Mouse (Mus musculus) midbrain, embryonic 14.5 days (tissue): ENCODE measurements at regions not wholly inside any gene's neighbourhood (a gene's known extent, or its start where the extent isn't known, plus 50 kb on each side); places are given as distances from the start of the nearest gene placed in this dataset.
A peak's percentile ranks its signal among the peaks of the same experiment; 100 is the strongest.

ENCODE experiments used
- ATAC-seq: fragments of 200-750 bp; cut with Nextera tagmentation; 2 replicates; pipeline ENCODE4 v1.8.0; 2017; ENCODE audit warnings: moderate number of reproducible peaks, moderate library complexity; ENCODE audit not compliant: low FRiP score, low TSS enrichment
- DNase-seq: peaks from one replicate; pipeline ENCODE4 v3.0.0-alpha.2; 2015
- H3K27ac ChIP-seq: fragments of 300-500 bp; sonication (generic); replicated peaks from 2 replicates; pipeline ENCODE4 v1.5.1; 2014; ENCODE audit warnings: mild to moderate bottlenecking, low read depth, low read length, moderate library complexity
- H3K27me3 ChIP-seq: fragments of 300-500 bp; sonication (generic); 2 replicates; pipeline ENCODE4 v1.6.1; 2014; ENCODE audit warnings: low read length, control low read depth, mixed read lengths; ENCODE audit not compliant: control insufficient read depth, insufficient read depth
- H3K36me3 ChIP-seq: fragments of 300-500 bp; sonication (generic); 2 replicates; pipeline ENCODE4 v1.6.1; 2014; ENCODE audit warnings: low read length, control low read depth; ENCODE audit not compliant: control insufficient read depth, insufficient read depth
- H3K4me1 ChIP-seq: fragments of 300-500 bp; sonication (generic); 2 replicates; pipeline ENCODE4 v1.6.1; 2014; ENCODE audit warnings: mild to moderate bottlenecking, antibody characterized with exemption, low read length, control low read depth; ENCODE audit not compliant: control insufficient read depth, insufficient read depth
- H3K4me2 ChIP-seq: fragments of 300-500 bp; sonication (generic); 2 replicates; pipeline ENCODE4 v1.6.1; 2014; ENCODE audit warnings: mild to moderate bottlenecking, low read length, moderate library complexity
- H3K4me3 ChIP-seq: fragments of 300-500 bp; sonication (generic); replicated peaks from 2 replicates; pipeline ENCODE4 v1.5.1; 2014; ENCODE audit warnings: low read depth, low read length
- H3K9ac ChIP-seq: fragments of 300-500 bp; sonication (generic); replicated peaks from 2 replicates; pipeline ENCODE4 v1.6.1; 2014; ENCODE audit warnings: mild to moderate bottlenecking, low read length, moderate library complexity
- H3K9me3 ChIP-seq: fragments of 300-500 bp; sonication (generic); 2 replicates; pipeline ENCODE4 v1.6.1; 2016; ENCODE audit warnings: low read length, control low read depth, mixed read lengths; ENCODE audit not compliant: control insufficient read depth
- WGBS: fragments of 180-500 bp; shearing (Covaris S2); extraction: QIAGEN DNeasy Blood & Tissue Kit; methylation state at CpG from one replicate; pipeline ENCODE4 v1.1.7; 2014; 5-methylcytosine and 5-hydroxymethylcytosine counted together

DNA sequence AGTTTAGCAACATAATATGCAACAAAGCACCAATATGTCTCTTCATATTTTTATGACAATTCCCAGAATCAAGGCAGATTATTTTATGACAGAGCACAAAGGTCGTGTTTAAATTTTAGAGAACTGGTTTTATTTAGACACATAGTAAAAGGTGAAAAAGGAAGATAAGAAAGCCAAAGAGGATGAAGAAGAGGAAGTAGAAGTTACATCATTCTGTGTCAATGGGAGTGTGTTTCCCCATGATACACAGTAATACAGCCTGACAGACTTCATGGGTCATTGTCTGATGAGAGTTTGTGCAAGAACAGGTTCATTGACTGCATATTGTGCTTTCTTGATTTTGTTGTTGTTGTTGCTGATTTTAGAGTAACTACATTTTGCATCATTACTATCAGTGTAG, 1053.7 kb upstream of the Adgrl3 start:
- H3K4me1 ChIP-seq: no peaks in the 10 kb centered on the region
- no peak overlapping the region for H3K4me3 ChIP-seq
- no peaks in the 10 kb centered on the region for H3K9me3 ChIP-seq
- H3K36me3 ChIP-seq: no peaks in the 10 kb centered on the region
- no peaks in the 10 kb centered on the region for H3K27me3 ChIP-seq
- DNase-seq (no peak), ATAC-seq (no peak)
- no peak overlapping the region for H3K9ac ChIP-seq
- H3K27ac ChIP-seq: no peak overlapping the region
- H3K4me2 ChIP-seq: no peak overlapping the region
- 77% methylated on average over 1 of the region's 1 CpGs for WGBS

DNA sequence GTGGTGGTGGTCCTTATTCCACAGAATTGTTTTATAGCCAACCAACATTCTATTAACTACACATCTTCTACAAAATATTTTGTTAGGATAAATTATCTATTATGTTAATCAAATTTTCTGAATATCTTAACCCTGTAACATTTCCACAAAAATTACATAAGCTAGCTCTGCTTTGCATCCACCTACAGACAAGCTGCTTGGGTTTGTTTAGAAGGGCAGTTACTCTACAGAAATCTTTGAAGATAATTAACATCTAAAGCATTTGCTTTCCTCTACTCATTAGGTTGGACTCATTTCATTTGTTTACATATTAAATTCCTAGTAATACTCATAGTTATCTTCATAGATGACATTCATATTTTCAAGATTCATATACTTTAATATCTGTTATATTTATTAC, 1014.5 kb upstream of the Adgrl3 start:
- H3K9ac ChIP-seq: no peak overlapping the region
- DNase-seq: no peak
- no peaks in the 10 kb centered on the region for H3K4me1 ChIP-seq
- ATAC-seq: no peak
- no peaks in the 10 kb centered on the region for H3K27me3 ChIP-seq
- no peak overlapping the region for H3K27ac ChIP-seq
- H3K36me3 ChIP-seq: no peaks in the 10 kb centered on the region
- H3K4me3 ChIP-seq: no peak overlapping the region
- H3K9me3 ChIP-seq: no peaks in the 10 kb centered on the region
- H3K4me2 ChIP-seq: no peak overlapping the region

DNA sequence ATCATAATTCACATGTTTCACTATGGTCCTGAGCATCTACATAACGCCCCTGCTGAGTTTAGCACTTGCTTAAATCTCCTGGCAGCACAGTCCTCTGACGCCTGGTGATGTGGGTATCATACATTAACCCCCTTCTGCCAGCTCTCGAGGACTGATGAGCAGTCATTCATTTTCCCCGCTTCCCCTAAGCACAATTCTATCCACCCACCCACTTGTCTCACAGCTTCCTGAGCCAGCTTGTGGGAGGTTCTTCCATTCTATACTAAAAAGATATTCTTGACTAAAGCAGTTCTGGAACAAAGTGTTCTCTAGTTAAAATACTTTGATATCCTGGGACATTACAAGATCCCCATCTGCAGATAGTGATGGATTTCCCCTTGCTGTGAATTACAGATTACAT, 981.1 kb upstream of the Adgrl3 start:
- Histone ChIP-seq H3K36me3 (no peaks in the 10 kb centered on the region), H3K27me3 (no peaks in the 10 kb centered on the region), H3K27ac (no peak overlapping the region), H3K4me1 (no peaks in the 10 kb centered on the region), H3K4me2 (no peak overlapping the region), H3K9ac (no peak overlapping the region), H3K9me3 (no peaks in the 10 kb centered on the region), H3K4me3 (no peak overlapping the region)
- no peak for ATAC-seq
- WGBS: 86% methylated on average over 4 of the region's 4 CpGs
- DNase-seq: no peak

DNA sequence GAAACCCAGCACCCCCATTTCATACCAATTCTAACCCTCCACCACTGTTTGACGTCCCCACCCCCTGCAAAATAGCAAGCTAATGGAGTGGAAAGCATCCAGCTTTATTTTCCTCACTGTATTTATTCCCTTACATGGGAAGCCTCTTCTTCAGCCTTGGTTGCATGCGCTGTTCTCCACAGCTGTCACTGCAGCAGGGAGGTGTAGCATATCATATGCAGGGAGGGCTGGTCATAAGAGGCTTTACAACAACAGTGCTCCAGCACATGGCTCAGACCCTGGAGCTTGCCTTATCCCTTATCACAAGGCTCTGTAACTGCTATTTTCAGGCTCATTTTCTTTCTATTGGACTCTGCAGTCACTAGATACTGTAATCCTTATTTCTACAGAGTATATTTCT, 980.5 kb upstream of the Adgrl3 start:
- H3K27ac ChIP-seq: no peak overlapping the region

More for the DNA sequence above, 980.5 kb upstream of the Adgrl3 start:
- Histone ChIP-seq H3K9ac (no peak overlapping the region), H3K4me1 (no peaks in the 10 kb centered on the region), H3K4me2 (no peak overlapping the region), H3K27me3 (no peaks in the 10 kb centered on the region), H3K9me3 (no peaks in the 10 kb centered on the region), H3K4me3 (no peak overlapping the region), H3K36me3 (no peaks in the 10 kb centered on the region)
- ATAC-seq: no peak
- DNase-seq: peak; percentile 1
- WGBS: 83% methylated on average over 2 of the region's 2 CpGs
